Mouse (Mus musculus) ES-E14 (cell line): ENCODE measurements around the gene Crb1.

ENCODE experiments used
- MAFK ChIP-seq: IDR thresholded peaks from 2 replicates; pipeline ENCODE4 v1.6.1; 2014; ENCODE audit warnings: mild to moderate bottlenecking, low read depth, low read length, inconsistent platforms; ENCODE audit not compliant: insufficient read depth
- ZC3H11A ChIP-seq: IDR thresholded peaks from 2 replicates; pipeline ENCODE4 v1.6.1; 2012; ENCODE audit warnings: low read depth, mild to moderate bottlenecking, inconsistent platforms, low read length, borderline replicate concordance
- ZNF384 ChIP-seq: IDR thresholded peaks from 2 replicates; pipeline ENCODE4 v1.6.1; 2012; ENCODE audit warnings: low read depth, low read length, inconsistent platforms

DNA sequence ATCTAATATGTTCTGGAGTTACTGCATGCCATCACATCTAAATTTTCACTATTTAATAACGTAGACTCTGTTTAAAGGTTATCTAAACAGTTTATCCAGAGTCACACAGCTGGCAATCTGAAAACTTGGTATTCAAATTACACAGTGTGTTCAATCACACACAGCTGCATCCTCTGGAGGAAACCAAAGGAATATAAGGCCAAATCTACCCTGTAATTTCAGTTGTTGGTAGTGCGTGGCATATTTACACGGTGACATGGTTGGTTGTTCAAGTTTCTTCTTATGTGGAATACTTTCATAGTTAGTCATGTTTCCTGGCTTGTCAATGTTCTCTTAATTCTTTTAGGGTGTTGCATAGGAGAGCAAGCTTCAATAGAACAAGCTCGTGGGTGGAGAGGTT, 166.4 kb downstream of the Crb1 start:
- TF ChIP-seq ZNF384: no peak
- TF ChIP-seq ZC3H11A: no peak
- no peak for TF ChIP-seq MAFK
